Mouse (Mus musculus) CH12F3 (cell line): ENCODE data around the gene Hist2h2ab.
"Not testable (repeated sequence)": the region's sequence is repeated elsewhere in the genome, so short reads cannot be mapped to it uniquely, and the experiment has no call there.

Source experiments
- in situ Hi-C: fragments of 300-500 bp; cut with MboI; formaldehyde crosslinking; loops from 2 replicates; pipeline ENCODE4 v1.14.3; 2020; ENCODE audit warnings: low sequenced_read_pairs

The Hist2h2ab gene

DNA sequence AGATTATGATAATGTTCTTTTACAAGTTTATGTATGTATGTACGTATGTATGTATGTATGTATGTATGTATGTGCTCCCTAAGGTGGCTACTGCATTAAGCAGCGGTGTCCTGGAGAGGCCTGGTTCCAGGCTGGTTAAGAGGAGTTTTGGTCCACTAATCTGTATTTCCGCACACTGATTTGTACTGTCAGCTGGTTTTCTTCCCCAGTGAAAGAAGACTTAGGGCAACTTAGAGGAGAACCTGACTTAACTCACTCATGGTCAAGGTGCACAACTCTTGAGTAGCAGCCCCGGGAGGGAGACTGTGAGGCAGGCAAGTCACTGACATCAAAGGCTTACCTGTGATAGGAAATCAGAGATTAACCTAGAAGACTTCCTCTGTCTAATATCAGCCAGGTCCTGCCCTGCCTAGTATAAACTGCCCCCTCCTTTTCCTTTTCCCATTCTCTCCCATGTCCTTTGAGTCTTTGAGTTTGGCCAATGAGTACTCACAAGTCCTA is 17.2 kb downstream of the Hist2h2ab start:
- in situ Hi-C loops, result no loop called here

DNA sequence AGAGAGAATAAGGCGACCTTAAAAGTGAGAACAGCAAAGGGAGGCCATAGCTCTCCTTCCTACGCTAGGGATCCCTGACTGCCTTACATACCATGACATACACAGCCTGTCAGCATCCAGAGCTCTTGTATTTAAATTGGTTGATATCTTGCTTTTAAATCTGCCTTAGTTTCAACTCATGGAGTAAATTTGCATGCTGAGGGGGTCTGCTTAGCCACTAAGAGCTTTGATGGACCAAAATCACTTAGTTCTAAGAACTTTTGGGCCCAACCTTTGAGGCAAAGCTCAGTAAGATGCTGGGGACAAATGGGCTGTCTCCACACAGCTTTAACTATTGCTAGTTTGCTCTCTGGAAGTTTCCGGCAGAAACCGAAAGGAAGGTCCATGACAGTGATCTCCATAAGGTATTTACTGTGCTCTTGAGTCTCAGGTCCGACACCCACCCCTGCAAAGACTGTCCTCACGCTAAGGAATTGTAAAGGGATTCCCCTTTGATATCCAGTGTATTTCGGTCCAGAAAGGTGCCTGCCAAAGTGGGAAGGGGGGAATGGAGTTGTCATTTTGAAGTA is 17.8 kb downstream of the Hist2h2ab start:
- in situ Hi-C loops, result no loop called here

DNA sequence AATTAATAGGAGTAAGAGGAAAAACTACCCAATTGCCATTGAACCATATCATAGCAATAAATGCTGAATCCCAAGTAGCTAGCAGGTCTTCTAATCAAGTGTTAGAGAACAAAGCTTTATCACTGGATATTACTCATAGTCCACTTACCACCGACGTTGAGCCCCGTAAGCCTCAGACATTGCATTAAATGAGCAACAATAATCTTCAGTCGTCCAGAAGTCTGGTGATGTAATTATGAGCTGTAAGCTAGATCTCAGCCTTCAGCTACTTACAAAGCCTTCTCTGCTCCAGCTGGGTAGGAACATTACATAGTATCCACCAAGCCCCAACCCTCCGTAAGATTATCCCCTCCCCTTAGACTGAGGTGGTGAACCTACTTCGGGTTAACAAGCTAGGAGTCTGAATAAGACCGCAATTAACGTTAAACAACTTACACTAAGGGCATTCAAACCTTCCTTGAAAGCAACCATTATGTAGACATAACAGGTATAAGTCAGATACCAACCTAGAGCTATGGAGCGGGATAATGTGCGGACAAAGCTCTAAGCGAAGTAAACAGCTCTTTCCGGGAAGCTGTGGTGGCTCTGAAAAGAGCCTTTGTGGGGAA is 18.3 kb downstream of the Hist2h2ab start:
- in situ Hi-C loops, result no loop called here

DNA sequence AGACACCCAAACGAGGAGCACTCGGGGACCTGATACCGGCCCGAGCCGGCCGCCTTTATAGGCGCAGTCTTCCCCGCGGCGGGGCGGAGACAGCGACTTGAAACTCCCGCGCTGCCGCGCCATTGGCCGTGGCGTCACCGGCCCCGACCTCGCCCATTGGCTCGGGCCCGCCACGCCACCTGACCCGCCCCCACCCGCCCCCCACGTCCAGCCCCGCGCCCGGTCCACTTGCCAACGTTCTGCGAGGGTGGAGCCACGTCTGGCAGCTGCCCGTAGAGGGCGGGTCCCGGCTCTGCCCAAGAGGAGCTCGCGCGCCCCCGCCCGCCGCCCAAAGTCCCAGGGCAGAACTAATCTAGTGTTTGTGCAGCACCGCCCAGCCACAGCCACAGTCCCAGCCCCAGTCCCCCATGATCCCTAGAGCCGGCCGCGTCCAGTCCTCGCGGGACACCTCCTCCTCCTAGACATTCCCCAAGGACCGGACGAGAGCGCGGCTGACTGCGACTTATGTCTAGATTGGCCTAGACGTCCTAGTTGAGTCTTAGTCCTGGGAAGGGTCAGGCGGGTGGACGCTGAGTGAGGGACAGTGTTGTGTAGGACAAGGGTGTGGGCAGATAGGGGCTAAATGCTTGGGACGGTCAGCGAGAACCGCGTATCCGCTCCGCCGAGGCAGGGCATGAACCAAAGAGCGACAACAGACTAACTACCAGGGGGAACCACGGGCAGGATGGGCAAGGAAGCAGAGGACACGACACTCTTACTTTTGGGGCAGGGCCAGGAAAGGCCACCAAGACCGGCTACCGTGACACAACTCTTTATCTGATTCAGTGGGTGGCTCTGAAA is 19.5 kb downstream of the Hist2h2ab start, which contains the start of gene Hist2h3c2:
TSS of gene Hist2h3c2 (minus strand) at position 174 of the 840 bp plus-strand sequence.
- in situ Hi-C loops, result not testable (repeated sequence)

DNA sequence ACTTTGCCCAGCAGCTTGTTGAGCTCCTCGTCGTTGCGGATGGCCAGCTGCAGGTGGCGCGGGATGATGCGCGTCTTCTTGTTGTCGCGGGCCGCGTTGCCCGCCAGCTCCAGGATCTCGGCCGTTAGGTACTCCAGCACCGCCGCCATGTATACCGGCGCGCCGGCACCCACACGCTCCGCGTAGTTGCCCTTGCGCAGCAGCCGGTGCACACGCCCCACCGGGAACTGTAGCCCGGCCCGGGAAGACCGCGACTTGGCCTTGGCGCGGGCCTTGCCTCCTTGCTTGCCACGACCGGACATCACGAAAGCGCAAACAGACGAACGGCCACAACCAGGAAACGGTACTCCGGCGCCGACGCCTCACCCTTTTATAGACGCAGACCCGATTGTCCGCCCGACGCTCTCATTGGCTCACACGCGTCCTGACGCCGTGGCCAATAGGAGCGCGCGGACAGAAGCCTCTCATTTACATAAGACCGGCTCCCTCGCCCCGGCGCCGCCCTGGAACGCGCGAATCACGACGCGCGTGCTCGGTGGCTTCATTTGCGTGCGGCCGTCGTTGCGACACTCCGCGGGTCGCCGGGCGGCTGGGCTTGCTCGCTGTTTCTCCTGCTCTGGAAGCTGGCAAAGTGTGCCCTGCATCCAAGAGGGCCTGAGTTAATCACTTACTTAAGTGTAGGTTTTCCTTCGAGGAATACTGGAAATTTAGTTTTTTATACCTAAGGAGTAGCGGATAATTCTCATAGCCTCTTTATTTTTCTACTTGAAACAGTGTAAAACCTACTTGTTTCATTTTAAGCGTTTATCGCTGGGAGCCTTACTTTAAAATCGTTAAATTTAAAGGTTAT is 20.5 kb downstream of the Hist2h2ab start, which contains the start of gene Hist2h2aa2:
TSS of gene Hist2h2aa2 (minus strand) at position 328 of the 850 bp plus-strand sequence.
- in situ Hi-C loops, result not testable (repeated sequence)

DNA sequence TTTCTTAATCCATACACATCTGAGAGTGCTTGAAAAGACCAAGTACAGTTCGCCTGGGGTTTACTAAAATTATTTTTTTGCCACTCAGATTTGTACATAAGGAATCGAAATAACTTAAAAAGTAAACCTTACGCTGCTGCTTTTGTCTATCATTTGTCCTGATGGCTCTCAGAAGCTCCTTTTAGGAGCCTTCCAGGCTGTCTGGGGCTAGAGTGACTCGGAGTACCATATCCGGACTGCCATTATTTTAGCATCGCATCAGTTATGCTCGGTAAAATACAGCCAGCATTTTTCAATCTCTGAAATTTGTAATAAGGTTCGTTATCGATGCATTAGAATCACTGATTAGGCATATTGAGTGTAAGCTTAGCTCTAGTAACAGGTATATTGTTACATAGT is 21.1 kb downstream of the Hist2h2ab start:
- in situ Hi-C loops, result no loop called here

DNA sequence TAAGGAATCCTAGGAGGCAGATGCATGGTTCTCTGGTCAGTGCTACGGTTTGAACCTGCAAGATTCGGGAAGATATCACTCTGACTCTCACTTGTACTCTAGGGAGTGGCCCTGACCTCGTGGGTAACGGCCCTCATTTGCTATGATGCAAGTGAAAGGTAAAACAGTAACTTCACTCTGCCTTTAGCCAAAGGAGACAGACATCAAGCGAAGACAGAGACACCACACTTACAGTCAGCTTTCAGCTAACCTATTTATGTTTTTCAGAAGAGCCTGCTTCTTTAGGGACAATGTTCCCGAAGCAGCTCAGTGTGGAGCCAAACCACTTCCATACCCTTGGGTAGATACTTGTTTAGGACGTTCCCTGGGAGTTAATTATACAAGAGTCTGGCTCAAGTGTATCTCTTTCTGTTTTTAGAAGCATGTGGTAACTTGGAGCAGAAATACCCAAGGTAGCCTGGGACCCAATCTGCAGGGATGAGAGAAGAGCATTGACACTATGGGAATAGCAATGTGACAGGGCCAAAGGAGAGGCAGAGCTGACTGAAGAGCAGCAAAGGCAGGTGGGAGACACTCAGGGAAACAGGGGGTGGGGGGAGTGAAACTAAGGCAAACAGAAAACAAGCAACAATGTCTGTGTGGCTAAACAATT is 24.4 kb downstream of the Hist2h2ab start:
- in situ Hi-C loops, result no loop called here

DNA sequence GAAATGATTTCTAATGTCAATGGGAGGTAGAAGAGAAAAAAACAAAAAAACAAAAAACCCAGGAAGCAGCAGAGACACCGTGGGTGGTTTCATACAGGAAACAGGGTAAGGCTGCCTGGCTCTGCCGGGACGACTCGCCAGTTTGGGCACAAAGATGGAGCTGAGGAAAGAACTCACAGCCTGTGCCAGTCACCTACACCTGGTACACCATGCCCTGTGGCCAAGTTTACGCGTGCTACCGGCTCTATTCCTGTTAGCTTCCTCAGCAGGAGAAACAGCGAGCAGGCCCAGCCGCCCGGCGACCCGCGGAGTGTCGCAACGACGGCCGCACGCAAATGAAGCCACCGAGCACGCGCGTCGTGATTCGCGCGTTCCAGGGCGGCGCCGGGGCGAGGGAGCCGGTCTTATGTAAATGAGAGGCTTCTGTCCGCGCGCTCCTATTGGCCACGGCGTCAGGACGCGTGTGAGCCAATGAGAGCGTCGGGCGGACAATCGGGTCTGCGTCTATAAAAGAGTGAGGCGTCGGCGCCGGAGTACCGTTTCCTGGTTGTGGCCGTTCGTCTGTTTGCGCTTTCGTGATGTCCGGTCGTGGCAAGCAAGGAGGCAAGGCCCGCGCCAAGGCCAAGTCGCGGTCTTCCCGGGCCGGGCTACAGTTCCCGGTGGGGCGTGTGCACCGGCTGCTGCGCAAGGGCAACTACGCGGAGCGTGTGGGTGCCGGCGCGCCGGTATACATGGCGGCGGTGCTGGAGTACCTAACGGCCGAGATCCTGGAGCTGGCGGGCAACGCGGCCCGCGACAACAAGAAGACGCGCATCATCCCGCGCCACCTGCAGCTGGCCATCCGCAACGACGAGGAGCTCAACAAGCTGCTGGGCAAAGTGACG is 25.6 kb downstream of the Hist2h2ab start, which contains the start of gene Hist2h2aa1:
TSS of gene Hist2h2aa1 (plus strand) at position 495 of the 884 bp plus-strand sequence.
- in situ Hi-C loops, result not testable (repeated sequence)

DNA sequence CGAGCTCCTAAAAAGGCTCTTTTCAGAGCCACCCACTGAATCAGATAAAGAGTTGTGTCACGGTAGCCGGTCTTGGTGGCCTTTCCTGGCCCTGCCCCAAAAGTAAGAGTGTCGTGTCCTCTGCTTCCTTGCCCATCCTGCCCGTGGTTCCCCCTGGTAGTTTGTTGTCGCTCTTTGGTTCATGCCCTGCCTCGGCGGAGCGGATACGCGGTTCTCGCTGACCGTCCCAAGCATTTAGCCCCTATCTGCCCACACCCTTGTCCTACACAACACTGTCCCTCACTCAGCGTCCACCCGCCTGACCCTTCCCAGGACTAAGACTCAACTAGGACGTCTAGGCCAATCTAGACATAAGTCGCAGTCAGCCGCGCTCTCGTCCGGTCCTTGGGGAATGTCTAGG is 26.4 kb downstream of the Hist2h2ab start:
- in situ Hi-C loops, result not testable (repeated sequence)

DNA sequence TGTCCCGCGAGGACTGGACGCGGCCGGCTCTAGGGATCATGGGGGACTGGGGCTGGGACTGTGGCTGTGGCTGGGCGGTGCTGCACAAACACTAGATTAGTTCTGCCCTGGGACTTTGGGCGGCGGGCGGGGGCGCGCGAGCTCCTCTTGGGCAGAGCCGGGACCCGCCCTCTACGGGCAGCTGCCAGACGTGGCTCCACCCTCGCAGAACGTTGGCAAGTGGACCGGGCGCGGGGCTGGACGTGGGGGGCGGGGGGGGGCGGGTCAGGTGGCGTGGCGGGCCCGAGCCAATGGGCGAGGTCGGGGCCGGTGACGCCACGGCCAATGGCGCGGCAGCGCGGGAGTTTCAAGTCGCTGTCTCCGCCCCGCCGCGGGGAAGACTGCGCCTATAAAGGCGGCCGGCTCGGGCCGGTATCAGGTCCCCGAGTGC is 26.8 kb downstream of the Hist2h2ab start, which contains the start of gene Hist2h3c1:
TSS of gene Hist2h3c1 (plus strand) at position 259 of the 430 bp plus-strand sequence.
- in situ Hi-C loops, result not testable (repeated sequence)

DNA sequence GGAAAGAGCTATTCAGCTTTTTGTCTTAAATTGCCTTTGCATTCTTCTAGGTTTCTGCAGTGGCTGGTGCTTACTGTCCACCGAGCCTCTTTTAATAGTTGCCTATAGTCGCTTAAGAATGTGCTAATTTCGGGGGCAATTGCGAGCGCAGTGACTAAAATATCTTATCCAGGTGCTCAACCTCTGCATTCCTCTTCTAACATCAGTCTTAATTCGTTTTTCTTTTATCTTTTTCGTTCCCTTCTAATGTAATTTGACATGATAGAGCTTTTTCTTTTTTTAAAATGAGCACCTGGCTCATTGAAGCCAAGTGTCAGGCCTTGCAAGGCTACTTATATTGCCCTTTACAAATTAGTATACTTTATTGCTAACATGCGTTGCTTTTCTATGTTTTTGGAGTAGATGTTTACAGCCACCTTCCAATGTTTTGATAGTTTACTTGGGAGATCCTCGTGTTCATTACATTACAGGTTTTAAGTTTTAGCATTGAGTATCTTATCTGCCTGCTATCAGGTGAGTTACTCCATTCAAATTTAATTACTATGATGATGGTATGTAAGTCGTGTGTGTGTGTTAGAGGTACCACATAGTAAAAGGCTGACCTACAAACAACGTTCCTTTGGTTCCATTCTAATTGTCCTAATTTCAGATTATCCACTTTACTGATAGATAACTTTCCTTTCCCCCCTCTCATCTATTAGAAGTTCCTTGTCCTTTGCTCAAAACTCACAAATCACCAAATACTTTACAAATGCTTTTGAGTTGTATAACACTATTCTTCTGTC is 27.9 kb downstream of the Hist2h2ab start:
- in situ Hi-C loops, result no loop called here

DNA sequence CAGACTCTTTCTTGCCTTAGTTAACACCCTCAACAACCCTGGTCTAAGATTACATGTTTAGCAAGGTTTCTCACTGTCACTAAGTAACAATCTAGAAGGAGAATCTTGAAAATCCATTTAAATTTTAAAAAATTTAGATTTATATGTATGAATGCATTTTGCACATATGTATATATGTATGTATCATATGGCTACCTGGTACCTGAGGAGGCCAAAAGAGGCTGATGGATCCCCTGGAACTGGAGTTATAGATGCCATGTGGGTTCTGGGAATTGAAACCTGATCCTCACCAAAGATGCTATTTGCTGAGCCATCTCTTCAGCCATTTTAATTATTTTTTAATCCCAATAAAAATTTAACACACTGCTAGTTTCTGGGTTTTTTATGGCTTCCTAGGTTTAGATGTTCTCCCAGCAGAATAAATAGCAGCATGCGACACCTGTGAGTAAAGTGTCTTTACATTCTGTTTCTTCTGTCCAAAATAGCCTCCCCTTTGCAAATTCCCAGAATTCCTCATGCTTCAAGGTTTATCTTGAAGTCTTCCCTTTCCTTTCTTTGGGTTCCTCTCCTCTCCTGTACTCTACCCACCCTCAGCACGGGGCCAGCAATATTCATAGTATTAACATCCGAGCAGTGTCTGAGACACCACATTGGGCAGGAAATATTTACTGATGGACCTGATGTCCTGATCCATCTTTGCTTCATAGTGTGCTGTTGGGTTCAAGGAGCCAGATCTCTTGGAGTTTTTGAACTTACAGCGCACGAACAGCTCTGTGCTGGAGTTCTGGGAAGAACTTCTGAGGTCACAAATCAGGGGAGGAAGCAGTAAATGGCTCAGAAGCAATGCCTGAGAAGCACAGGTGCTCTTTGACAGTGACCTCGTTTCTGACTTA is 28.7 kb downstream of the Hist2h2ab start:
- in situ Hi-C loops, result no loop called here

DNA sequence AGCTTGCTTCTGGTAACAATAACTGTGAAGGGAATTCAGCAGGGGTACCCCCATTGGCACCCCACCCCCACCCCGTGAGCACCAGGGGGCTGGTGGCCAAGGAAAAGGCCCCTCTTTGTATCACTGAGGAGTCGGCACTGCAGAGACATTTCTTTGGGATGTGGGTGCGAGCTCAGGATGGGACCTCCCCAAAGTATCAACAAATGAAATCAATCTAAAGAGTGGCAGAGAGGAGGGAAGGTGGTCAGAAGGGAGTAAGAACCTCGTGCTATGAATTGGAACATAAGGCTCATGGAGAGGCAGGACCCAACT is 29.3 kb downstream of the Hist2h2ab start:
- in situ Hi-C loops, result no loop called here

DNA sequence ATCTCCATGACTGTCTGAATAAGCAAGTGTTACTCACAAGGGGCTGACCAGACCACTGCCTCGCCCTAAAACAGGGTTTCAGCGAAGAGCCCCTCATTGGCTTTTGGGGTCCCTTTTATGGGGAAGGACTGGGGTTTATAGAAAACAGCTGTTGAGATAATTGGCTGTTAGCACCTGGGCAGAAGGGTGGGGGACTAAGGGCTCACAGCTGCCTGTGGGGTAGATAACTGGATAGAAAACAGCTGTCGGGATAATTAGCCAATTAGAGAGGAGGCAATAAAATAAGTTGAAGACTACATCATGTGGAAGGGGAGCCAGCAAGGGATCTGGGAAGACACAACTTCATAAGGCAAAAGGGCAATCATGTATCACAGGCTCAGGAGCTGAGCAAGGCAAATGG is 31.2 kb downstream of the Hist2h2ab start:
- in situ Hi-C loops, result no loop called here

DNA sequence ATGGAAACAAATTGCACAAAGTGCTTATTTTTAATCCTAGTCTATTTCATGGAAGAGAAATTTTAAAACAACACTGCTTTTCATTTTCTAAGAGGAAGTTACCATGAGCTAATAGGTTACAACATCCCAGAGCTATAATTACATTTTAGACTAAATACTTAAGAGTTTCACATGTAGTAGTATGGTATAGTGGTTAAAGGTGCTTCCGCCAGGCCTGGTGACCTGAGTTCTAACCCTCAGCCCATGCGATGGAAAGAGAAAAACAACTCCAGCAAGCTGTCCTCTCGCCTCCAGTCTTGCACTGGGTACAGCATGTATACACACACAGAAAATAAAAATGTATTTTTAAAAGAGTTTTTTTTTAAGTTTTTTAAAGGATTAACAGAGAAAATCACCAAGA is 32.1 kb downstream of the Hist2h2ab start:
- in situ Hi-C loops, result no loop called here

DNA sequence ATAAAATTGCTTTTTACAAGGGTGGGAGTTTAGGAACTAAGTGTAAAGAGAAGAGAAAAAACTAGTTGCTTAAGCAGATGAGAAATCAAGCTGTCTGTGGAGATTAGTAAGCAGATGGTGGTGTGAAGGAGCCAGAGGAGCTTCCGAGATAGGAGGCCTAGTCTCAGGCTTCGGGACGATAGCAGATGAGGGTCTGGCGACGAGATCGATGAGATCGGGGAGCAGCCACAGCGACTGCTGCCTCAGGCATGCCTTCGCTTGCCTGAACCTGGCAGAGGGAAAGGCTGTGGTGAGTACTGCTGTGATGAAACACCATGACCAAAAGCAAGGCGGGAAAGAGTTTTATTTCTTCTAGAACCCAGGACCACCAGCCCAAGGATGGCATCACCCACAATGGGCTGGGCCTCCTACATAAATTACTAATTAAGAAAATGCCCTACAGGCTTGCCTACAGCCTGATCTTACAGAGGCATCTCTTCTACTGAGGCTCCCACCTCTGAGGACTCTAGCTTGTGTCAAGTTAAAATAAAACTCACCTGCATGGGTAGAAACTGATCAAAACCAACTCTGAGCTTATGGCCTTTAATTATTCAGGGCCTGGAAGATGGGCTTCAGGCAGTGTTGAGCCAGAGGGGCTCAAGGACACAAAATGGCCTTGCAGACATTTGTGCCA is 35.2 kb downstream of the Hist2h2ab start:
- in situ Hi-C loops, result no loop called here
